Mouse (Mus musculus) embryonic facial prominence, embryonic 15.5 days (tissue): ENCODE results near the gene Ecd. TPM values are rescaled to one million over a fixed set of nuclear protein-coding genes. Genes with fewer than 3 reads are reported as not detected.

Source experiments
- ATAC-seq: fragments of 200-750 bp; cut with Nextera tagmentation; 2 replicates; pipeline ENCODE4 v1.8.0; 2017; ENCODE audit warnings: low read depth, moderate TSS enrichment; ENCODE audit not compliant: insufficient number of reproducible peaks, low FRiP score, low TSS enrichment
- H3K27ac ChIP-seq: fragments of 300-500 bp; sonication (generic); replicated peaks from 2 replicates; pipeline ENCODE4 v1.5.1; 2015; ENCODE audit warnings: mild to moderate bottlenecking, inconsistent platforms
- H3K27me3 ChIP-seq: fragments of 300-500 bp; sonication (generic); 2 replicates; pipeline ENCODE4 v1.6.1; 2015; ENCODE audit warnings: inconsistent platforms
- H3K36me3 ChIP-seq: fragments of 300-500 bp; sonication (generic); 2 replicates; pipeline ENCODE4 v1.6.1; 2015; ENCODE audit warnings: mild to moderate bottlenecking, inconsistent platforms
- H3K4me1 ChIP-seq: fragments of 300-500 bp; sonication (generic); 2 replicates; pipeline ENCODE4 v1.6.1; 2015; ENCODE audit warnings: inconsistent platforms
- H3K4me2 ChIP-seq: fragments of 300-500 bp; sonication (generic); replicated peaks from 2 replicates; pipeline ENCODE4 v1.6.1; 2015; ENCODE audit warnings: mild to moderate bottlenecking, inconsistent platforms
- H3K4me3 ChIP-seq: fragments of 300-500 bp; sonication (generic); replicated peaks from 2 replicates; pipeline ENCODE4 v1.5.1; 2015; ENCODE audit warnings: mild to moderate bottlenecking, inconsistent platforms
- H3K9ac ChIP-seq: fragments of 300-500 bp; sonication (generic); 2 replicates; pipeline ENCODE4 v1.6.1; 2015; ENCODE audit warnings: inconsistent platforms
- H3K9me3 ChIP-seq: fragments of 300-500 bp; sonication (generic); replicated peaks from 2 replicates; pipeline ENCODE4 v1.6.1; 2016; ENCODE audit warnings: inconsistent platforms
- WGBS: fragments of 180-500 bp; shearing (Covaris S2); methylation state at CpG from one replicate; pipeline ENCODE4 v1.1.7; 2015; 5-methylcytosine and 5-hydroxymethylcytosine counted together
- polyA plus RNA-seq: library from polyadenylated mRNA; unstranded; fragments of >200 nt; fragmentation: Nextera tagmentation; extraction: Ambion mirVana; gene quantifications from 2 replicates; pipeline ENCODE4 v1.2.1, GENCODE M21; 2015

Gene Ecd
- polyA plus RNA-seq, 1 experiment from 2014 or later, result 54.4 TPM

DNA sequence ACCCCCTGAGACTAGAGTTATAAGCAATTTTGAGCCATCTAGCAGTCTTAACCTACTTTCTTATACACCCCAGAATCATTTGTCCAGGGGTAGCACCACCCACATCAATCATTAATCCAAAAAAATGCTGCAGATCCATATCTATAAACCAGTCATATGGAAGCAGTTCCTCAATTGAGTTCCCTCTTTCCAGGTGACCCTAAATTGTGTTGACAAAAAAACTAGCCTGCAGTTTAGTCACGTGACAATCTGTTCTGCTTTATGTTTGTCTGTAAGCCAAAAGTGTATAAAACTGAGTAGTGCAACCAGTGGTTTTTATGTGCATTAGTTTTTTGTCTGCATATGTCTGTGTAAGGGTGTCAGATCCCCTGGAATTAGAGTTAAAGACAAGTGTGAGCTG lies 23.9 kb upstream of the Ecd start:
- peaks cover 57% of the 10 kb centered on the region for H3K36me3 ChIP-seq
- H3K9me3 ChIP-seq, result no peaks in the 10 kb centered on the region
- no peak overlapping the region for H3K27ac ChIP-seq
- no peak for ATAC-seq
- no peaks in the 10 kb centered on the region for H3K27me3 ChIP-seq
- no peak overlapping the region for H3K4me3 ChIP-seq
- H3K4me2 ChIP-seq, result no peak overlapping the region
- 69% methylated on average over 1 of the region's 1 CpGs for WGBS
- H3K9ac ChIP-seq, result no peak overlapping the region
- H3K4me1 ChIP-seq, result no peaks in the 10 kb centered on the region

DNA sequence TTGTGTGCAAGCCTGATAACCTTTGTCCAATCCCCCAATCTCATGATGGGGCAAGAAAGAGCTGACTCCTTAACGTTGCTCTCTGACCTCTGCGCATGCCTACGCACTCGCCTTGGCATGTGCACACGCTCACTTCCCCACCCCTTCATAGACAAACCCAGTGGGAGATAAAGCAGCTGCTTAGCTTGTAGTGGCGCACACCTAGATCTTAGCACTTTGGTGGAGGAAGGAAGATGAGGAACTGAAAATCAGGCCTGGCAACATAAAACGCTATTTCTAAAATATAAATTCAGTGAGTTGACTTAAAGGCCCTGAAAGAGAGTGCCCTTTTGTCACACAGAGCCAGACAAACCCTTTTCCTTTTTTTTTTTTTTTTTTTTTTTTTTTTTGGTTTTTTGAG lies 22.9 kb upstream of the Ecd start:
- 83% methylated on average over 7 of the region's 7 CpGs for WGBS
- H3K27me3 ChIP-seq, result no peaks in the 10 kb centered on the region

DNA sequence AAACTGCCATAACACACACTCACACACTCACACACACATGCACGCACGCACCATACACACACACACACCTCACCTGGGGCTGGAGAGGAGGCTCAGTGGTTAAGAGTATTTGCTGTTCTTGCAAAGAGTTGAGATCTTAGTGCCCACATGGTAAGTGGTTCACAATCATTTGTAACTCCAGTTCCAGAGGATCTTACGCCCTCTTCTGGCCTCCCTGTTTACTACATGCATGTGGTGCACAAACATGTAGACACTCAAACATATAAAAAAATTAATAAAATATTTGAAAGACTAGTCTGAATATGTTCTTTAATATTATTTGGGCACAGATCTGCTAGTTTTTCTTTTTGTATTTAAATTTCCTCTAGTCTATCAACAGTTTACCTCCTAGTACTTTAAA lies 20.4 kb upstream of the Ecd start:
- no peak overlapping the region for H3K4me2 ChIP-seq
- no peaks in the 10 kb centered on the region for H3K27me3 ChIP-seq
- ATAC-seq, result no peak

More for the DNA sequence above, 22.9 kb upstream of the Ecd start:
- Histone ChIP-seq H3K36me3 (peaks cover 54% of the 10 kb centered on the region), H3K9ac (no peak overlapping the region), H3K4me3 (no peak overlapping the region), H3K4me2 (no peak overlapping the region), H3K4me1 (no peaks in the 10 kb centered on the region), H3K27ac (no peak overlapping the region), H3K9me3 (no peaks in the 10 kb centered on the region)
- ATAC-seq, result no peak

DNA sequence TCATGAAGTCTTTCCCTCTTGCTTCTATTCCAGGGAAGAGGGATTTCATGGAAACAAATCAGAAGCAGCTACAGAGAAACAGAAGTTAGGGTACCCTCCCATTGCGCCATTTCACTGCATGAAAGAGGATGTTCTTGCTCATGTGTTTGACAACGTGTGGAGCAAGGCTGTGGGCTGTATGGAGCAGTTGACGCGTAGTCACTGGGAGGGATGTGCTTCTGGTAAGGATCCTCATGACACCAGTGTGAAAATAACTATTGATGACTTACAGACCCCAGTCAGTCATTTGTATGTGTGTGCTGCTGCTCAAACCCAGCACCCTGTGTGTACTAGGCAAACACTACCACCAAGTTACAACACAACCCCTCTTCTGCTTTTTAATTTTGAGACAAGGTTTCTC lies 15.3 kb upstream of the Ecd start:
- no peaks in the 10 kb centered on the region for H3K27me3 ChIP-seq
- no peak overlapping the region for H3K27ac ChIP-seq
- no peak overlapping the region for H3K4me2 ChIP-seq
- H3K9ac ChIP-seq, result no peak overlapping the region
- ATAC-seq, result no peak
- H3K4me1 ChIP-seq, result no peaks in the 10 kb centered on the region
- H3K9me3 ChIP-seq, result no peaks in the 10 kb centered on the region
- H3K4me3 ChIP-seq, result no peak overlapping the region
- H3K36me3 ChIP-seq, result peaks cover 78% of the 10 kb centered on the region
- 90% methylated on average over 4 of the region's 4 CpGs for WGBS

More for the DNA sequence above, 20.4 kb upstream of the Ecd start:
- Histone ChIP-seq H3K9me3 (no peaks in the 10 kb centered on the region), H3K4me3 (no peak overlapping the region), H3K27ac (no peak overlapping the region), H3K36me3 (peaks cover 56% of the 10 kb centered on the region), H3K4me1 (no peaks in the 10 kb centered on the region), H3K9ac (no peak overlapping the region)
- WGBS, result 94% methylated on average over 3 of the region's 3 CpGs

DNA sequence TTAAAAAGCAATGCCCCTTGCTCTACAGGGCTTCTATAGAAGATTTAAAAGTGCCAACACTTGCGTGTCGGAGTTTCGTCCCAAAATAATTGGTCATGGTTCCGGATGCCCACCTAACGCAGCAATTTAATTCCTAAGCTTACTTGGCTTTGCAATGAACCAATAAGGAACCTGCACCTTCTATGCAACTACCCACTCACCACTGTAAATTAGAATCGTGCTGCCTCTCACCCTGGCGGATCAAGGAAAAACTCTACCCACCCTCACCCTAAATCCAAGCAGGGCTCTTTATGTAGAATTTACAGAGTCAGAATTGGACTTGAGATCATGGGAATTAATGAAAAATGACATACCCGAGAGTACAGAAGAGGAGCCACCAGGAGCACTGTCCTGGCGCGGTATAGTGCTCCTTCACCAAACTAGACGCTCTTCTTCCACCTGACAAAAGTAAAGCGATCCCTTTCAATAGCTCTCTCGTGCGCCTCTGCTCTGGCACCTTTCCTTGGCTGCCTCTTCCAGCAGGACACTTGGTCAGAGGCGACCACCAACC lies 405 bp downstream of the Ecd start:
- Histone ChIP-seq H3K27ac (peak overlapping the region; percentile 94), H3K9me3 (no peaks in the 10 kb centered on the region), H3K4me3 (peak overlapping the region; percentile 83), H3K27me3 (no peaks in the 10 kb centered on the region), H3K4me2 (peak overlapping the region; percentile 69), H3K4me1 (peaks cover 19% of the 10 kb centered on the region), H3K36me3 (peaks cover 34% of the 10 kb centered on the region), H3K9ac (peak overlapping the region; percentile 72)
- ATAC-seq, result peak; percentile 63
- WGBS, result 1% methylated on average over 15 of the region's 15 CpGs

DNA sequence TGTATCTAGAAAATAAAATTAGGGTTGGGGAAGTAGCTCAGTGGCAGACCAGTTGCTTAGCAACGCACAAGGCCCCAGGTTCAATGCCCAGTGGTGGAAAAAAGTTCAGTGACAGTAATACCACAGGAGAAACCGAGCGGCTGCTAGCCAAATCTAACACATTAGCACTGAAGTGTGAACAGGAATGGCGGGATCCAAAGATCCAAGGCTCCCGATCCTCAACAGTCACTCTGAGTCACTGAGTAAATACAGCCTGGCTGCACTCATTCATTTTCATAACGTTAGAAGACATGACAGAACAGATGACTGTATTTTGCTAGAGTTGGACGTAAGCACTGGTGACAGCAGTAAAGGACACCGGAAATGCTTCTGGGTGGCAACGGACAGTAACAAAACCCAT lies 2.0 kb downstream of the Ecd start:
- Histone ChIP-seq H3K27me3 (no peaks in the 10 kb centered on the region), H3K4me1 (peaks cover 19% of the 10 kb centered on the region), H3K4me2 (no peak overlapping the region), H3K27ac (no peak overlapping the region), H3K9me3 (no peaks in the 10 kb centered on the region), H3K36me3 (peaks cover 40% of the 10 kb centered on the region), H3K4me3 (no peak overlapping the region), H3K9ac (no peak overlapping the region)
- 89% methylated on average over 9 of the region's 9 CpGs for whole genome bisulfite sequencing
- no peak for ATAC-seq

DNA sequence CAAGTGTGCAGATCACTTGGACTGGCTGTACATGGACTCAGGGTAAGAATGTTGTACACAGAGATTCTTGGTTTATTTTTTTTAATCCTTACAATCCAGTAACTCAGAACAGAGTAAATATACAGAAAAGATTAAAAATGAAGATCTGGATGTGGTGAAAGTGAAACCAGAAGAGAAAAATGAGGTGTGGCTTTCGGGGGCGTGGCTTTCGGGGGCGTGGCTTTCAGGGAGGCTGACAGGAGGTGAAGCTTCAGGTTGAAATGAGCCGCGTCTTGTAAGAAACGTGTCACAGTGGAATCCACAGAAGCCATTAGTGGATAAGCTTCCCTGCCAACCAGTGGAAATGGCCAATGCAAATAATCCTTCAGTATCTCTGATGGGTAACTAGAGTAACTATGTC lies 7.1 kb downstream of the Ecd start:
- no peak for ATAC-seq
- 77% methylated on average over 7 of the region's 7 CpGs for WGBS
- Histone ChIP-seq H3K27ac (no peak overlapping the region), H3K9me3 (no peaks in the 10 kb centered on the region), H3K27me3 (no peaks in the 10 kb centered on the region), H3K4me2 (no peak overlapping the region), H3K4me3 (no peak overlapping the region), H3K36me3 (peaks cover 62% of the 10 kb centered on the region), H3K9ac (no peak overlapping the region), H3K4me1 (no peaks in the 10 kb centered on the region)

DNA sequence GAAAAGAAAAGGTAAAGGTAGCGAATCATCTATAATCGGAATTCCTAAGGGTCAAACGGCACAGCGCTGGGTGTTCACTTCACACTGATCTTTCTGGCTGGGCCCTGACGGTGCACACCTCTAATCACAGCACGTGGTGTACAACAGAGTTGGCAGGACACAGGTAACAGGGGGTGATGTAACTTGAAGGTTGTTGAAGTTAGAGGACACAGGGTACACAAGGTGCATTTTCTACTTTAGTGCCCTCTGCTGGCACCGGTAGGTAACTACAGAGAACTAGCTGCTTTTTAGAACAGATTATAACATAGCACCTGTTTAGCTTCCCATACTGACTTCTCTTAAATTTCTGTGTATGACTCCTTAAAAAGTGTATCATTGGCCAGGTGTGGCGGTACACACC lies 7.8 kb downstream of the Ecd start:
- Histone ChIP-seq H3K4me1 (no peaks in the 10 kb centered on the region), H3K9ac (no peak overlapping the region), H3K9me3 (no peaks in the 10 kb centered on the region), H3K36me3 (peaks cover 61% of the 10 kb centered on the region), H3K27ac (no peak overlapping the region), H3K27me3 (no peaks in the 10 kb centered on the region), H3K4me3 (no peak overlapping the region), H3K4me2 (no peak overlapping the region)
- WGBS, result 84% methylated on average over 8 of the region's 8 CpGs
- no peak for ATAC-seq

DNA sequence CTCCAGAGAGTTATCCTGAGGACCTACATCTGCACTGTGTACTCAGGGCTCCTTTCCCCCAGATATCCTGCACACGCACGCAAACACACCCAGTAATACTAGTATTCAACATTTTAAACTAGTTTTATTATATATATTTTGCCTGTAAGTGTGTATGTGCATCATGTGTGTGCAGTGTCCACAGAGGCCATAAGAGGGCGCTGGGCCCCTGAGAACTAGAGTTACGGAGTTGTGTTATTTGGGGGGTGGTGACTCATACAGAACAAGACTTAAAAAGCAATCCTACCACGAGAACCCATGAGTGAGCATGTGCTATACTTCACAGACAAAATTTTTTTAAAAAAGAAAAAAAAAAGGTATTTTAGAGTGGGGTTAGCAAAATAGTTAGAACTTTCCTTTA lies 8.5 kb downstream of the Ecd start:
- Histone ChIP-seq H3K4me1 (no peaks in the 10 kb centered on the region), H3K27me3 (no peaks in the 10 kb centered on the region), H3K36me3 (peaks cover 63% of the 10 kb centered on the region), H3K4me3 (no peak overlapping the region), H3K9me3 (no peaks in the 10 kb centered on the region), H3K27ac (no peak overlapping the region), H3K4me2 (no peak overlapping the region), H3K9ac (no peak overlapping the region)
- ATAC-seq, result no peak
- 97% methylated on average over 5 of the region's 5 CpGs for WGBS

DNA sequence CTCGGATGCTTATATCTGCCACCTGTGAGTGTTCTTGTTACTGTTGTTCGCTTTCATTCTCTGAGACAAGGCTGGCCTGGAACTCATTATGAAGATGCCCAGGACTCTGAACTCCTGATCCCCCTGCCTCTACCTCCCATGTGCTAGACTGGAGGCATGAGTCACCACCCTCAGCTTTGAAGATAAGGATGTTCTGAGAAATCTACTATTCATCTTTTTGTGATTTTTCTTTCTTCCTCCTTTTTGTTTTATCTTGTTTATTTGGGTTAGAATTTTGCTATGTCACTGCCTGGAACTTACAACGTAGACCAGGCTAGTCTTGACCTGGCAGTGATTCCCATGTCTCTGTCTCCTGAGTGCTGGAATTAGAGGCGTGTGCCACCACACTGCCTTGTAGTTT lies 16.6 kb downstream of the Ecd start:
- Histone ChIP-seq H3K9me3 (no peaks in the 10 kb centered on the region), H3K9ac (no peak overlapping the region), H3K4me3 (no peak overlapping the region), H3K4me2 (no peak overlapping the region), H3K27ac (no peak overlapping the region), H3K36me3 (peaks cover 75% of the 10 kb centered on the region), H3K4me1 (no peaks in the 10 kb centered on the region), H3K27me3 (no peaks in the 10 kb centered on the region)
- WGBS, result 85% methylated on average over 4 of the region's 4 CpGs
- ATAC-seq, result no peak

DNA sequence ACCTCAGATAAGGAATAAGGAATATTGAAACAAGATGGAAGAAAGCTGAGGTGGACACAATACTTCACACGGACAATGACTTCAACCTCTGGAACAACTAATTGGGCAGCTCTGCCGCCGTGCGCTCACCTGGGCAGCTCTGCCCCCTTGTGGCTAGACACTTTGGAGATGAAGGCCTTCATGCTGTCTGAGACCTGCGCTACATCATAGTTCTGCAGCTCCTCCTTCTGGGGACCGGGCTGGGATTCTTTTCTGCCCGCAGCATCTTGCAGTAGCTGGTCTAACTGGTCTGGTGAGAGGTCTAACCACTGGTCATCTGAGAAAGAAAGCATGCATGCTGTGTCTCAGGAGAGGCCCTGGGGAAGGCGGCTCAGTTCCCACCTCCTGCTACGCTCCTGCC lies 19.4 kb downstream of the Ecd start:
- no peaks in the 10 kb centered on the region for H3K4me1 ChIP-seq
- no peak overlapping the region for H3K9ac ChIP-seq
- no peak overlapping the region for H3K4me2 ChIP-seq
- no peak overlapping the region for H3K27ac ChIP-seq
- no peaks in the 10 kb centered on the region for H3K27me3 ChIP-seq
- 0 out of 2 replicates have a peak, but pooled peaks have one; percentile 29 for ATAC-seq
- no peak overlapping the region for H3K4me3 ChIP-seq
- WGBS, result 58% methylated on average over 9 of the region's 9 CpGs
- H3K9me3 ChIP-seq, result no peaks in the 10 kb centered on the region
- H3K36me3 ChIP-seq, result peaks cover 72% of the 10 kb centered on the region

DNA sequence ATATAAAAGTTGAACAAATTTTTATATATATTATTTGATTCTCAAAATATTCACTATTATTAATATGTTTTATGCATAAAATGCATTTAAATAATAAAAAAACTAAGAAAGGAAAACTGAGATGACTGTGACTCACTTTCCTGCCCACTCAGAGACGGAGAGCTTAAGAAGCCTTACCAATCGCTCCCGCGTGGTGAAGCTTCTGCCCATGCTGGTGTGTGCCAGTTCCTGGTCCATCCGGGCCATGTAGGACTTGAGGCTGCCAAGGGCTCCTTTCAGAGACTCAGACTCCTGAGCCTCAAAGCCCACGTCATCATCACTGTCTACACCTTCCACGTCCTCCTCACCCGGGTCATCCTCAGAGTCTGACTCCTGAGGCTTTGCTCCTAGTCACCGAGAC lies 23.7 kb downstream of the Ecd start:
- ATAC-seq, result no peak
- no peaks in the 10 kb centered on the region for H3K9me3 ChIP-seq
- H3K4me2 ChIP-seq, result no peak overlapping the region
- no peaks in the 10 kb centered on the region for H3K4me1 ChIP-seq
- H3K9ac ChIP-seq, result no peak overlapping the region
- H3K4me3 ChIP-seq, result no peak overlapping the region
- WGBS, result 98% methylated on average over 9 of the region's 9 CpGs
- H3K27me3 ChIP-seq, result no peaks in the 10 kb centered on the region
- H3K27ac ChIP-seq, result no peak overlapping the region
- peaks cover 74% of the 10 kb centered on the region for H3K36me3 ChIP-seq
